Mouse (Mus musculus) embryonic facial prominence, embryonic 11.5 days (tissue): ENCODE results near the gene Ms4a10. TPM values are rescaled to one million over a fixed set of nuclear protein-coding genes. Genes with fewer than 3 reads are reported as not detected.

ENCODE experiments used
- ATAC-seq: fragments of 200-750 bp; cut with Nextera tagmentation; replicated peaks from 2 replicates; pipeline ENCODE4 v1.8.0; 2017; ENCODE audit warnings: low read depth; ENCODE audit not compliant: insufficient number of reproducible peaks, low FRiP score, low TSS enrichment
- DNase-seq: peaks from one replicate; pipeline ENCODE4 v3.0.0-alpha.2; 2015; ENCODE audit warnings: low spot score
- H3K27ac ChIP-seq: fragments of 300-500 bp; sonication (generic); replicated peaks from 2 replicates; pipeline ENCODE4 v1.5.1; 2014; ENCODE audit warnings: mild to moderate bottlenecking, low read depth, low read length, control low read depth
- H3K27me3 ChIP-seq: fragments of 300-500 bp; sonication (generic); 2 replicates; pipeline ENCODE4 v1.6.1; 2014; ENCODE audit warnings: mild to moderate bottlenecking, low read length, moderate library complexity, mixed read lengths; ENCODE audit not compliant: control insufficient read depth, insufficient read depth
- H3K36me3 ChIP-seq: fragments of 300-500 bp; sonication (generic); replicated peaks from 2 replicates; pipeline ENCODE4 v1.6.1; 2014; ENCODE audit warnings: low read depth, mild to moderate bottlenecking, low read length, moderate library complexity, mixed read lengths; ENCODE audit not compliant: control insufficient read depth, insufficient read depth
- H3K4me1 ChIP-seq: fragments of 300-500 bp; sonication (generic); 2 replicates; pipeline ENCODE4 v1.6.1; 2014; ENCODE audit warnings: low read length, mixed read lengths; ENCODE audit not compliant: control insufficient read depth, insufficient read depth
- H3K4me2 ChIP-seq: fragments of 300-500 bp; sonication (generic); 2 replicates; pipeline ENCODE4 v1.6.1; 2014; ENCODE audit warnings: low read depth, mild to moderate bottlenecking, control low read depth, low read length, moderate library complexity
- H3K4me3 ChIP-seq: fragments of 300-500 bp; sonication (generic); 2 replicates; pipeline ENCODE4 v1.5.1; 2014; ENCODE audit warnings: low read depth, low read length, control low read depth
- H3K9ac ChIP-seq: fragments of 300-500 bp; sonication (generic); replicated peaks from 2 replicates; pipeline ENCODE4 v1.6.1; 2014; ENCODE audit warnings: mild to moderate bottlenecking, control low read depth, low read length
- H3K9me3 ChIP-seq: fragments of 300-500 bp; sonication (generic); replicated peaks from 2 replicates; pipeline ENCODE4 v1.6.1; 2016; ENCODE audit warnings: mild to moderate bottlenecking, low read length, inconsistent platforms, mixed read lengths; ENCODE audit not compliant: control insufficient read depth
- WGBS: fragments of 180-500 bp; shearing (Covaris S2); extraction: QIAGEN DNeasy Blood & Tissue Kit; methylation state at CpG from one replicate; pipeline ENCODE4 v1.1.7; 2014; 5-methylcytosine and 5-hydroxymethylcytosine counted together
- polyA plus RNA-seq: library from polyadenylated mRNA; unstranded; fragments of >200 nt; fragmentation: Nextera tagmentation; extraction: Ambion mirVana; gene quantifications from 2 replicates; pipeline ENCODE4 v1.2.1, GENCODE M21; 2014

Gene Ms4a10
- not detected in 2 replicates for polyA plus RNA-seq

DNA sequence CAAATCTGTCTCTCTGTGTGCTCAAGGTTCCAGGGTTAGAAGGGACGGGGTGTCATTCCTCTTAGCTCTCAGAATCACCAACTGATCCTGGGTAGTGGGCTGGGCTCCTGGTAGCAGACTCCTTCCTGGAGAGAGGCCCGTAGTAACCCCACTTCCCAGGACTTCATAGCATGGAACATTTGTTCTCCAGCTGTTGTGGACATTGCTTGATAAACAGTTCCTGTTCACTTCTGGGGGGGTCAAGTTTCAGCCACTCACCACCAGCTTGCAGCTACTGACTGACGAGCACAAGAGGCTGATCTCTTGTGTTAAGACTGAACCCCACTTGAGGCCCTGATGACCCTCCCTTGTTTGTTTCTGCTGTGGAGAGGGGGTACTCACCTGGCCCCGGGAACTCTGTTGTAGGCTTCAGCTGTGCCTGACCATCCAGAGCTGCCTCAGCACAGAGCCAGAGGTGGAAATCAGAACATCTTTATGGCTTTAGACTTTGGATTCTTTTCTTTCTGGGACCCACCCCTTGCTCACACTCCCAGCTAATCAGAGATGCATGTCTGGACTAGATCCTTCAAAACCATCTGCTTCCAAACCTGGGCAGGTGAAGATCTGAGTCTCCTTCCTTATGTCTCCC lies at the start of gene Ms4a10:
TSS of gene Ms4a10 (minus strand) at position 433 of the 628 bp plus-strand sequence.
- H3K27me3 ChIP-seq = no peaks in the 10 kb centered on the region
- no peaks in the 10 kb centered on the region for H3K36me3 ChIP-seq
- 35% methylated on average over 4 of the region's 4 CpGs for WGBS
- no peak within 1 kb of the TSS for H3K4me3 ChIP-seq
- peak; percentile 16; the same call in 1 of the 2 replicates for ATAC-seq
- DNase-seq = no peak
- no peak within 1 kb of the TSS for H3K27ac ChIP-seq
- no peaks in the 10 kb centered on the region for H3K4me1 ChIP-seq
- H3K4me2 ChIP-seq = no peak within 1 kb of the TSS
- H3K9me3 ChIP-seq = no peaks in the 10 kb centered on the region
- H3K9ac ChIP-seq = no peak within 1 kb of the TSS

DNA sequence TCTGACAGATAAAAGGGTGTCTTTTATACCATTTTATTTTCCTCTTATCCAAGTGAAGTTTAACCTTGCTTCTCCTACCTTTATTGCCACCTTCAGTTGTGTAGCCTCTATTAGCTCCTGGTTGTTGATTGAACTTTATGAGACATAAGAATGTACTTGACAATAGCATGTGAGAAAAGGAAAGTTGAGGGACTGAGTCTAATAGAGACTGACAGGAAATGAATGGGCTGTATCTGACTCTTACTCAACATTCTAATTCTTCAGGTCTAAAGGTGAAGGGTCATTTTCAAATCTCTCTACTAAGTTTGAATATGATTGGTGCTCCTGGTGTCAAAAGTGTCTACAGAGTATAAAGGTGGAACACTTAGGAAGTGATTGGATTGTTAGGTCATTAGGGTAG lies 47.9 kb upstream of the Ms4a10 start:
- Histone ChIP-seq H3K36me3 (no peaks in the 10 kb centered on the region), H3K9me3 (no peaks in the 10 kb centered on the region), H3K27ac (no peak overlapping the region), H3K9ac (no peak overlapping the region), H3K4me3 (no peak overlapping the region), H3K4me2 (no peak overlapping the region), H3K4me1 (no peaks in the 10 kb centered on the region), H3K27me3 (no peaks in the 10 kb centered on the region)
- DNase-seq = no peak
- no peak for ATAC-seq

DNA sequence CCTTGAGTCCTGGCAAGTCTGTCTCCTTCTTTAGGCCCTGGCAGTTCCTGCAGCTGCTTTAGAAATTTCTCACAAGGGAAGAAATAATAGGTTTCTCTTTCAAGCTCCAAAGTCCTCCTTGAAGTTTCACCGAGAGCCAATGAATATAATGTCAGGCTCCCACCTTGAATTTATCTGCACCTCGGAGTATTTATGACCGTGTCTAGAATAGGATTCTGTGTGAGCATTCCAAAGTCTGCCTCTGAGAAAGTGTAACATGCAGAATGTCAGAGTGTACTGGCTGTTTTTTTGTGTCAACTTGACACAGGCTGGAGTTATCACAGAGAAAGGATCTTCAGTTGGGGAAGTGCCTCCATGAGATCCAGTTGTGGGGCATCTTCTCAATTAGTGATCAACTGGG lies 43.4 kb upstream of the Ms4a10 start, which contains the start of gene Ms4a18:
TSS of gene Ms4a18 (minus strand) at position 141 of the 400 bp plus-strand sequence.
- no peaks in the 10 kb centered on the region for H3K27me3 ChIP-seq
- no peak for ATAC-seq
- WGBS = 89% methylated on average over 3 of the region's 3 CpGs
- no peak within 1 kb of the TSS for H3K4me2 ChIP-seq
- H3K36me3 ChIP-seq = no peaks in the 10 kb centered on the region
- no peak for DNase-seq
- H3K9me3 ChIP-seq = no peaks in the 10 kb centered on the region
- no peak within 1 kb of the TSS for H3K9ac ChIP-seq
- H3K4me1 ChIP-seq = no peaks in the 10 kb centered on the region
- H3K4me3 ChIP-seq = no peak within 1 kb of the TSS
- no peak within 1 kb of the TSS for H3K27ac ChIP-seq

DNA sequence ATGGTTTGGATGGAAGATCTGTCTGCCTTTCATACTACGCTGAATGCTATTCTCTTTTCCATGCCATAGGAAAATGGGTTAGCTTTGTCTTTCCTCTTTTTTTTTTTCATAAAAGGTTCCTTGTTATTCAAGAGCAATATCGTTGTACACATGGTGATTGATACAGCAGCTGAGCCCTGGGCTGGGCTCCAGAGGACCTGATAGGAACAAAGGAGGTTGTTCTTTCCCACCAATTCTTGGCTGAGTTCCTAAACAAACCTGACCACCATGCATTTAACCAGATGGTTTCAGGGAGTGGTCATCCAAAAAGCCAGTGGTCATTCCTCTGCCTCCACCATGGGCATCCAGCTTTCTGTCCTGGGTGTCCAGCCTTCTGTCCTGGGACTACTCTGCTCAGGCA lies 42.8 kb upstream of the Ms4a10 start:
- H3K27ac ChIP-seq = no peak overlapping the region
- H3K36me3 ChIP-seq = no peaks in the 10 kb centered on the region
- 84% methylated on average over 2 of the region's 2 CpGs for WGBS
- no peaks in the 10 kb centered on the region for H3K27me3 ChIP-seq
- no peak overlapping the region for H3K9ac ChIP-seq
- no peak overlapping the region for H3K4me2 ChIP-seq
- DNase-seq (no peak), ATAC-seq (no peak)
- H3K4me1 ChIP-seq = no peaks in the 10 kb centered on the region
- no peaks in the 10 kb centered on the region for H3K9me3 ChIP-seq
- H3K4me3 ChIP-seq = no peak overlapping the region

DNA sequence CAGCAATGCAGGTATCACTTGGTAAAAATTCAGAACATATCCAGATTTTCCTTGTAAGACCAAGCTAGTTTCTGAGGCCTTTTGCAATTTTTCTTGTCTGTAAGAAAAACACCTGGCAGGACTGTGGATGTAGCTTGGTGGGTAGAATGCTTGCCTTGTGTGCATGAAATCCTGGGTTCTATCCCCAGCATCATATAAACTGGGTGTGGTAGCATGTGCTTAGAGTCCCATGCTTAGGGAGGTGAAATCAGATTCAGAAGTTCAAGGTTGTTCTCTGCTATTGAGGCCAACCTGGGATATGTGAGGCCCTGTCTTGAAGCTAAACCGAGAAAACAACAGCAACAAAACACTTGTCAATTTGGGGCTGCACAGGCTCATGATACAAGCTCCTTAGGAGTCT lies 41.5 kb upstream of the Ms4a10 start:
- Histone ChIP-seq H3K4me3 (no peak overlapping the region), H3K4me2 (no peak overlapping the region), H3K27me3 (no peaks in the 10 kb centered on the region), H3K9me3 (no peaks in the 10 kb centered on the region), H3K9ac (no peak overlapping the region), H3K27ac (no peak overlapping the region), H3K36me3 (no peaks in the 10 kb centered on the region), H3K4me1 (no peaks in the 10 kb centered on the region)
- 82% methylated on average over 1 of the region's 1 CpGs for WGBS
- no peak for DNase-seq
- no peak for ATAC-seq

DNA sequence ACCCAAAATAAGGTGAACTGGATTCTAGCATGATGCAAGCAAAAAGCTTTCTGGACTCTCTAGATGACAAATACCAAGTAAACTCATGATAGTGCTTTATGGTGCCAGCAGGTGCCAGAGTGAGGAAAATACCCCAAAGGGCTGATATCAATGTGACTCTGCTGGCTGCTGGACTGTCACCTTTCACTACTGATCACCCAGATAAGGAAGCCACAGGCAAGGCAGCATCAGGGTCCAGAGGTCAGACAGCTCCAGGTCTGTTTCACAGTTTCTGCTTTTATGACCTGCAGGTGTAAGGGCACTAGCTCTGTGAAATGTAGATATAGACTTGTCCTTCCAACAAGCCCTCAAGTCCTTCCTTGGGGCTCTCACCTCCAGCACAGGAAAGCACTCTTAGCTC lies 41.0 kb upstream of the Ms4a10 start:
- Histone ChIP-seq H3K36me3 (no peaks in the 10 kb centered on the region), H3K27me3 (no peaks in the 10 kb centered on the region), H3K27ac (no peak overlapping the region), H3K9me3 (no peaks in the 10 kb centered on the region), H3K4me3 (no peak overlapping the region), H3K4me2 (no peak overlapping the region), H3K4me1 (no peaks in the 10 kb centered on the region), H3K9ac (no peak overlapping the region)
- ATAC-seq (no peak), DNase-seq (no peak)

DNA sequence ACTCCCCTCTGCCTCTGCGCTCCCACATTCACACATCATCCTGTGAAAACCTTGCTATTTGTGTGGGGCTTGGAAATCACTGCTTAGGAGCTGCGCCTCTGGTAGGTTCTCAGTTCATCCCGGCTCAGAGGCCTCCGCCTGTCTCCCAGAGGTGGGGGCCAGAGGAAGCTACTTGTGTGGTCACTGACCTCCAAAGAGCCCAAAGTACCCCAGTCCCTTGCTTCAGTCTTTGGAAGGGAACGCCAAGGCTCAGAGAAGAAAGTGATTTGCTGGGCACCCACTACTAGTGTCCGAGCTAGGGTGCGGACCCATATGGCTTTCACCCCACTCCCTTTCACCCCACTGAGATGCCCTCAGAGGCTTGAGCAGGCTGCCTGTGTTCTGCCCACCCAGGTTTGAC lies 18.7 kb upstream of the Ms4a10 start, which contains the start of gene Ms4a15:
TSS of gene Ms4a15 (minus strand) at position 101 of the 400 bp plus-strand sequence.
- H3K27ac ChIP-seq = no peak within 1 kb of the TSS
- DNase-seq (no peak), ATAC-seq (no peak)
- H3K9ac ChIP-seq = no peak within 1 kb of the TSS
- no peak within 1 kb of the TSS for H3K4me3 ChIP-seq
- H3K4me2 ChIP-seq = no peak within 1 kb of the TSS
- no peaks in the 10 kb centered on the region; the same call in 1 of the 2 replicates for H3K27me3 ChIP-seq
- no peaks in the 10 kb centered on the region for H3K9me3 ChIP-seq
- 88% methylated on average over 7 of the region's 7 CpGs for WGBS
- H3K36me3 ChIP-seq = no peaks in the 10 kb centered on the region
- H3K4me1 ChIP-seq = no peaks in the 10 kb centered on the region

DNA sequence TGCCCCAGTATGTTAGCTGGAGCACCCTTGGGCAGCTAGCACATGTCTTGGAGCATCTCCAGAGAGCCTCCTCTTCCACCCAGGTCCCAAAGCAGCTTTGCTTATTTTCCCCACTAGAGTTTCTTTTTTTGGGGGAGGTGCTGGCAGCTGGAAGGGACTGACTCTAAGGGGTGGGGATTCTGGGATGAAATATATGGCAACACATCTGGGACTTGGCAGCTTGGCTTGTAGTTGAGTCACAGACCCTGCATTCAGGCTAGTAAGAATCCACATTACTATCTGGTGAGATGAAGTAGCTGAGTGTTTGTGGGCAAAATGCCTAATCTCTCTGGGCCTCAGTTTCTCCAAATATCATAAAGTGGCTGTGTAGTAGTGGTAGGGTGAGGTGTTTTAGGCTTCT lies 17.4 kb upstream of the Ms4a10 start:
- no peak overlapping the region for H3K4me2 ChIP-seq
- no peak overlapping the region for H3K9ac ChIP-seq
- ATAC-seq (no peak), DNase-seq (no peak)
- no peak overlapping the region for H3K4me3 ChIP-seq
- H3K9me3 ChIP-seq = no peaks in the 10 kb centered on the region
- H3K36me3 ChIP-seq = no peaks in the 10 kb centered on the region
- no peak overlapping the region for H3K27ac ChIP-seq
- no peaks in the 10 kb centered on the region; the same call in 1 of the 2 replicates for H3K27me3 ChIP-seq
- H3K4me1 ChIP-seq = no peaks in the 10 kb centered on the region
